Mouse (Mus musculus): ENCODE measurements around the gene Dlg5. TPM values are rescaled to one million over a fixed set of nuclear protein-coding genes. Genes with fewer than 3 reads are reported as not detected.

The Dlg5 gene
- polyA plus RNA-seq, 1 experiment from 2014 or later = 22.9 TPM

DNA sequence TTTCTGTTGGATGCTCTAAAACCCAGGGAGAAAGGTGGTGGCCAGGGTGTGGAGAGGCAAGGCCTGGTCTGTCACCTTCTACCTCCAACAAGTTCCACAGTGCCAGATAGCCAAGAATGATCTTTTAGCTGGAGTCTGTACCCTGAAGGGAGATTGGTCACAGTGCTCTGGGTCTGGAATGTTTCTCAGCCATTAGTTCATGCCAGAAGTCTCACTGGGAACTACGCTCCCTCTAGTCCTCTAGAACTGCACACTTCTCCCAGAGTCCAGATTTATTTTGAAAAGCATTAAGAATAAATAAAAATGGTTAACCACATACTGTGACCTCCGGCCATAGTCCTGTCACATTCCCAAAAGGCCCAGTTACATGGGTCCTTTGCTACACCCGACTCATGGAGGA, 158.3 kb downstream of the Dlg5 start:
- no peak overlapping the region for H3K4me3 ChIP-seq
- ATAC-seq (replicated peaks) = no peak
- no peaks in the 10 kb centered on the region for H3K36me3 ChIP-seq (replicated peaks)
- WGBS = 88% methylated on average over 3 of the region's 3 CpGs
- H3K27ac ChIP-seq = no peak overlapping the region
- peaks cover under 1% of the 10 kb centered on the region; the same call in 1 of the 2 replicates for H3K4me1 ChIP-seq
- H3K27me3 ChIP-seq (replicated peaks) = no peaks in the 10 kb centered on the region
- no peak overlapping the region for H3K9ac ChIP-seq
- no peak overlapping the region for H3K4me2 ChIP-seq
- H3K9me3 ChIP-seq = no peaks in the 10 kb centered on the region

DNA sequence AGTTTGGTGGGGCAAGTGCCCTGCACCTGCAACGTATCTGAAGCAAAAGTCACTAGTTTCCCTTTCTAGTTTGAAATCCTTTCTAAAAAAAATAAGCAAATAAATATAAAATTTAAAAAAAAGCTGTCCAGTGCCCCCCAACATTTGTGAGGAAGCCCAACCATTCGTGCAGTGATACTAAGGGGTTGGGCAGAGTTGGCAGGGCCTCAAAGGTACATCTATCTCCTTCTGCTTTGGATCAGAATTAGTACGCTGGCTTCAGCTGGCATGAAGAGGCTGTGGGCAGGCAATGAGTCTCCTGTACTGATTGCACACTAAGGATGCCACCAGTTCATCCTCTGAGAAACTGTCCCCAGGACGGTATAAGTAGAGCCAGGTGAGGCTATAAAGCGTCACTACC, 159.2 kb downstream of the Dlg5 start:
- Histone ChIP-seq H3K4me3 (no peak overlapping the region), H3K9ac (no peak overlapping the region), H3K36me3 (replicated peaks) (no peaks in the 10 kb centered on the region), H3K9me3 (no peaks in the 10 kb centered on the region), H3K27ac (no peak overlapping the region), H3K4me1 (peaks cover 8% of the 10 kb centered on the region), H3K4me2 (no peak overlapping the region), H3K27me3 (replicated peaks) (no peaks in the 10 kb centered on the region)
- WGBS = 79% methylated on average over 5 of the region's 5 CpGs
- no peak for ATAC-seq (replicated peaks)

Small RNAs within 50 kb of the gene (microRNA-seq; reads per million reads assigned to microRNA genes)
- gene Mir7210 = not detected

Other genes starting within 250 kb of the Dlg5 start
- 18.7 and 19.5 TPM in 2 replicates for gene Kcnma1, start 231.4 kb downstream of the Dlg5 start, polyA plus RNA-seq (2015; fragmentation: Nextera tagmentation; extraction: Ambion mirVana)
- gene E330034G19Rik, start 47.3 kb upstream of the Dlg5 start, polyA plus RNA-seq (2015; fragmentation: Nextera tagmentation; extraction: Ambion mirVana) = not detected in 2 replicates
- 20.1 and 23.5 TPM in 2 replicates for gene Polr3a, start 241.1 kb upstream of the Dlg5 start, polyA plus RNA-seq (2015; fragmentation: Nextera tagmentation; extraction: Ambion mirVana)
- 469 and 502 TPM in 2 replicates for gene Rps24, start 241.2 kb upstream of the Dlg5 start, polyA plus RNA-seq (2015; fragmentation: Nextera tagmentation; extraction: Ambion mirVana)

All from midbrain, embryonic 15.5 days (tissue).